Mouse (Mus musculus) 3134 (cell line): ENCODE data around the gene Nsun2.

ENCODE experiments used
- DNase-seq: peaks from one replicate; pipeline ENCODE4 v3.0.0-alpha.2; 2011; ENCODE audit warnings: low spot score; ENCODE audit not compliant: insufficient read length; ENCODE audit errors: extremely low read depth

Nsun2 gene

DNA sequence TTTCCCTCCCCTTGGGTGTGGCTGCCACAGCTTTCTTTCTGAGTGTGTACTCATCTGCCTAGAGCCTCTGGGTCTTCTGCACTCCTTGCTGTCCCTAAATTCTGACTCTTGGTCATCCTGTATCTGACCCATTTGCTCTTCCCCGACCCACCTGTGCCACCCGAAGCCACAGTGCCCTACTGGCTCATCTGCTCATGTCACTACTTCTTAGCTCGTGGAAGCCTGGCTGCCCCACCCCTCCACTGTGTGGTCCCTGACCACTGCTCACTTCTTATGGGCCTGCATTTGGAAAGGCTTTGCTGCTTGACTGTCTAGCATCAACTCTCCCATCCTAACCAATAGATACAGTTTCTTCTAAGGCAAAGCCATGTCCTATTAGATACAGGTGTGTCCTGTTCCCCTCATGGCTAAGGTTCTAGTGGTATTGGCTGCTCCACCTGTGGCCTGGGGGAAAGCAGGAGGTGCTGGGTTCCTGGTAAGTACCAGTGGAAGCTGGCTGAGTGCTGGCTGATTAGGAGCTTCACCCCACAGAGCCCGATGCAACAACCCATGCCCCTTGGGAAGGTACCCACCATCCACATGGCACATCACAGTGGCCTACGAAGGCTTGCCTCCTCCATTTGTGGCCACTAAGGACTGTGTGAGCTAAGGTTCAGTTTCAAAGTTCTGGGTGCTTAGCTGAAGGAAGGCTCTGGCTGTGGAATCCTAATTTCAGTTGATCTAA lies 139.8 kb downstream of the Nsun2 start:
- no peak for DNase-seq

DNA sequence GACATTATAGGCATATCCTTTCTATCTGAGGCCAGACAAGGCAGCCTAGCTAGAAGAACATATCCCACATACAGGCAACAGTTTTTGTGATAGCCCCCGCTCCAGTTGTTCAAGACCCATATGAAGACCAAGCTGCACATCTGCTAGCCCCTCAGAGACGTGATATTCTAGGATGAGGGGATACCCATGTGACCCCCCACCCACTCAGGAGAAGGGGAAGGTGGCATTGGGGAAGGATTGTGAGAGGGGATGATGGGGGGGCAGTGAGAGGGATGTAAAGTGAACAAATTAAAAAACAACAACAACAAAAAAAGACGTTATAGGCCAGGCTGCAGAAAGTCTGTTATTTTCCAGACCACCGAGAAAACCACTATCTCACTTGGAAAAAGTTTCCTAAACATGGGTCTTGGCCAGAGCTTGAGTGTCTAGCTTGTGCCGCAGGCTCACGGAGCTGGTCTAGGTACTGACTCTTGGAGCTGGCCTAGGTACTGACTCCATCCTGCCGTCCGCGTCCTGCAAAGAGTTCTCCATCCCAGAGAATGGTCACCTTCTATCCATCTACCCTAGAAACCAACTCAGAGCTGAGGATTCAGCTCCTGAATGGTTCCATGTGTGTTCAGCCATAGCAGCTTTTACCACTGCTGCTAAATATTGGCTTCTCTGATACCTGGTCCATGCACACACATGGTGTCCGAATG lies 140.5 kb downstream of the Nsun2 start:
- DNase-seq = no peak
